Mouse (Mus musculus): ENCODE results near the gene Rbl2.

The Rbl2 gene

GRCm38 (mm10) chr8:91170152-91170551, 100.3 kb downstream of the Rbl2 start:
- no peak for DNase-seq (ENCODE audit: low spot score in 2 of 2)

GRCm38 (mm10) chr8:91170914-91171313, 101.1 kb downstream of the Rbl2 start:
- DNase-seq (ENCODE audit: low spot score in 2 of 2), result peak; percentile 13 to 45

- no peak for DNase-seq (ENCODE audit: low spot score in 2 of 2)
Measured at GRCm38 (mm10) chr8:91171605-91172004, 101.7 kb downstream of the Rbl2 start.

All from right cerebral cortex, adult 2 months (tissue).